Mouse (Mus musculus): Measurements from ENCODE around the gene Thtpa. TPM values are rescaled to one million over a fixed set of nuclear protein-coding genes. Genes with fewer than 3 reads are reported as not detected.

Thtpa gene
- total RNA-seq (2021) = 10 to 100 TPM; 13.2 to 17.5 TPM
- long read RNA-seq, experiment 1, transcript Thtpa-201 (2 exons, 2,830 nt) = major isoform, 17 of 21 reads
- long read RNA-seq, experiment 1, partial matches to known transcripts = 0 of 21 reads
- long read RNA-seq, experiment 1, other reads (novel, unspliced or antisense) = 4 of 21 reads
- long read RNA-seq, experiment 2, transcript Thtpa-201 (2 exons, 2,830 nt) = major isoform, 19 of 21 reads
- long read RNA-seq, experiment 2, partial matches to known transcripts = 0 of 21 reads
- long read RNA-seq, experiment 2, other reads (novel, unspliced or antisense) = 2 of 21 reads

DNA sequence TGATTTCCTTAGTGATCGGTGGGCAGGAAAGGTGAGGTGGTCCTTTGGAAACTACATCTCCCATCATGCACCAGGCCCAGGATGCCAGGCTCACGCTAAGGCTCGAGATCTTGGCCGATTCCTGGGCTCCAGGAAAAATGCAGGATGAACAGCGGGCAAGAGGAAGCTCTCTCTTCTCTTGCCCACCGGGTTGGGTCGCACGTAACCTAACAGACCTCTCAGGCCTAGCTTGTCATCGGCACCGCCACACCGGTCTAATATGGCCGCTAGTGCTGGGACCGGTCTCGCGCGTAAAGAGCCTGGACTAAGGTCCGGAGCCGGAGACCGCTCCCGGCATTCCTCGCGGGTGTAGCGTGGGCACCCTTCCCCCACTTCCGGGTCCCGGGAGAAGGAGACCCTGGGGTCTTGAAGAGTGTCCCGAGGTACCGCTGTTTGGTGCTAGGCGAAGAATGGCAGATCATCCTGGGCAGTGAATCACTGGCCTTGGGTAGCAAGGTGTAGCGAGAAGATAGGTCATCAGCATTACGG, at the start of gene Thtpa:
Thtpa (plus strand) TSS at position 81 of the 528 bp plus-strand sequence.
- peak; percentile 87 for DNase-seq

DNA sequence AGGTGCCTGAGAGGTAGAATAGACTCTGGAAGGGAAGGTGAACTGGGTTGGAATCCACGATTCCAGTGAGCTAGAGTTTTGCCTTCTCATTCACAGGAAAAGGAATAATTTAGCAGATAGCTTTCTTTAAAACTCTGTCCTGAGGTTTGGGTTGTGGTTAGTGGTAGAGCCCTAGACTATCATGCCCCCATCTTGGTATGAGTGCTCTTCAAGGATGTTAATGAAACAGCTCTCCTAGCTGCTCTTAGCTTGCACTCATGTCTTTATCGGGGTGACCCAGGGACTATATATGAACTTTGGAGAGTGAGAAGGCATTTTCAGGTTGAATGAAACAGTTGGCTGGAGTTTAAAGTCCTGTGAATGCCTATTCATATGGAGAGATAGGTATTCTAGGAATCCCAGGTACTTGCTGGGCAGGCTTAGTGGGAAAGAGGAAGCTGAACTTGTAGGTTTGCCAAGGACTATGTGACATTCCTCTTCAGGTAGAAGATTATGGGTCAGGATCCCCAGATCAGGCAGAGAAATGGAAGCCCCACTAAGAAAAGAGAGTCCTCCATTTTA, 46.5 kb upstream of the Thtpa start:
- no peak for DNase-seq

DNA sequence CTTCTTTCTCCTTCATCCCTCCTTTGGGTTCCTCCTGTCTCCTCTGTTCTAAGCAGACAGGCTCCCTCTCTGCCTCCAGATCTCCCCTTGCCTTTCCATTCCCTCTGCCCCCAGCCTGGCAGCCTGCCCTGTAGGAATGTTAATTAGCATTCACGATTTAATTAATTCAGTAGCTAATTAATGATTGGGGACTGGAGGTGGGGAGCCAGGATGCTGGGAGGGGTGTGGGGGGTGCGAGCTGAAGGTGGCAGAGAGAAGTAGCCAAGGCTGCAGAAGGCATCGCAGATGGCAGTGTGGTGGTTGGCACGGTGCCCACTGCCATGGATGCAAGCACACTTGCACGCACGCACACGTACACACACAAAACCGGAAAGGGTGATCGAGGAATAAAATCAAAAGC, 42.1 kb upstream of the Thtpa start:
- peak; percentile 27 for DNase-seq

DNA sequence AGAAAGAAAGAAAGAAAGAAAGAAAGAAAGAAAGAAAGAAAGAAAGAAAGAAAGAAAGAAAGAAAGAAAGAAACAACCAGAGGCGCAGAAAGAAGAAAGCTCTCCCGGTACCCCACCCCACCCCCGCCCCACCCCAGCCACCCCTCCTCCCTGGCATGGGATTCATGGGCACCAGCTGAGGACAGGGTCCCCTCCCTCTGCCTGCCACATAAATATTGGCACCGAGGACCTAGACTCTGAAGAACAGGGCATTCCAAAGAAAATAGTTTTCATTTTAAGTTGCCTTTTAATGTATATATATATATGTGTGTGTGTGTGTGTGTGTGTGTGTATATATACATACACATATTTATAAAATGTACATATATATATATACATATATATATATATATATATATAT, 41.5 kb upstream of the Thtpa start:
- DNase-seq = no peak

DNA sequence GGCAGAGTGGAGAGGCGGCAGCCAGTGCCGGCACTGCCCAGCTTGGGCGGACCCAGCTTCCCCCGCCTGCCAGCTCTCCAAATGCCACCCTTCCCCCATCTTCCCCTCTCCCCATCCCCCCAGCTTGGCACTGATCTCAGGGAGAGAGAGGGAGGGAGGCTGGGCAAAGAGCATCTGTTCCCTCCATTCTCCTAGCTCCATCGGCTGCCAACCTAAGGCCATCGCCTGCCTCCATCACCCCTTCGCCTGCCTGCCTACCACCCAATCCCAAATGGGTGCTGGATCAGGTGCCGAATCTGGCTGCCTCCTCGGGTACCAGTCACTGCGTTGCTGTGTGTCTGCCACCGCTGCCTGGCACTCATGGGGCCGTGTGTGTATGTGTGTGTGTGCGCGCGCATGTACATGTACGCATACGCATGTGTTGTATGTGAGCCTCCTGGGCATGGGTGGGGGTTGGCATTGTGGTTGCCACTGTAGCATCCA, 40.8 kb upstream of the Thtpa start:
- DNase-seq = no peak

DNA sequence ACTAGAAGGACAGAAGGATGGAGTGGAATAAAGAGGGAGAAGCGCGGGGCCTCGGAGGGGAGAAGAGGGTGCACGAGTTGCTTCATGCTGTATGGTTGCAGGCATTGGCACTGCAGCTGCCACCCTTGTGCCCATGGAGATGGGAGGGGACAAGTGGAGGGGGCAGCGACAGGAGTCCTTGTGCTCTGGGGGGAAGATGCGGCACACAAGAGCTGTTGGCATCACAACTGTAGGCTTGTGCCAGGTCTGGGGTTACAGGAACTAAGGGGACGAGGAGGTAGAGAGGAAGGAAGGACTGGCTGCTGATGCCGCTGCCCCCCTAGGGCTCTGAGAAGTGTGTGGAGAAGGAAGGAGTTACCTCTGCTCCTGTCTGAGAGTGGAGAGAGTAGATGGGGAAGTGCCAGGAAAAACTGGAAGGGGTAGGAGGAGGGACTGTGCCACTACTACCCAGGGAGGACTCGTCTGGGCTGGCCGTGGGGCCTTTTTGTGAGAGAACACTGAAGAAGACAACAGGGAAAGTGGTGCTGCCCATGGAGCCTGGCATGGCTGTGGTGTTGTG, 40.3 kb upstream of the Thtpa start:
- DNase-seq = no peak

DNA sequence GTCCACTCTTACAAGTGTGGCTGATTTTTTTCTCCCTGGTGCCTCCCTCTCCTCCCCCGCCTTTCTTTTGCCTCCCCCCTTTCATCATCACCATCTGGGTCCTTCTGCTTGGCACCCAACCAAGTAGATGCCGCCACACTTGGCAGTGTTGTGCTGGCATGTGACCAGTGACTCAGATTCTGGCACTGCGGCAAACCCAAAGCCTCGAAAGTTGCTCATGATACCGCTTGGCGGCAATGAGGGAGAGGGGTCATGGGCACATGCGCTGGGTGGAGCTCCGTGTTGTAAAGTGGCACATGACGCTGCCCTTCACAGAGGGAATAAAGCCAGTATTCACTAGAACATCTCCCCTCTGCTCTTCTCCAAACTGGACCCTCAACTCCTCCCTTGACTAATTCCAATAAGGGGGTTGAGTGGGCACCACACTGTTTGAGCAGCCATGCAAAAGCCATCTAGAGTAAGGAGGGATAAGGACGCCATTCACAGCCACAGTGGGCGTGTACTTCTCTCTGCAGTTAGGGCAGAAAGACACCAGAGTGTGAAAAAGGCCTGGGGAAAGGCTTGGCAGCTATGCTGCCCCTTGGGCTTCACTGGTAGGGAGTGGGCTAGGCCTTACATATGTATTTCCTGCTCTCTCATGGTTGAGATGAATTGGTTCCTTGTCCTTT, 39.3 kb upstream of the Thtpa start:
- peak; percentile 90 for DNase-seq

DNA sequence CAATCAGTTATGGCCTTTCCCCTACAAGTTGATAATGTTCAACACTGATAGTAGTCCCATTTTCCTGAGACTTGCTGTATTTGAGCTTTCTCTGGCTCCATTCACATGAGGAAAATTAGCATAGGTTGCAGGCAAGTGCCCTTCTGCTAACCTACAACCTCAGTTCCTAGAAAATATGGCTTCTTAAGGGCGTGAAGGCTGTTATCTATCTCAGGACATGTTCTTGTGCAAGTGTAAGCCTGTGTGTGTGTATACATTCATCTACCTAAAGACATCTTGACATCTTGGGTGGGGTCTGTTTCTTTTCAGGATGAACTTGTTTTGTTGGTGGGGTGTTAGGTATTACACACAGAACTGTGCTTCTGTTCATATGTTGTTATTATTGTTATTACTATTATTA, 35.6 kb upstream of the Thtpa start:
- DNase-seq = no peak

DNA sequence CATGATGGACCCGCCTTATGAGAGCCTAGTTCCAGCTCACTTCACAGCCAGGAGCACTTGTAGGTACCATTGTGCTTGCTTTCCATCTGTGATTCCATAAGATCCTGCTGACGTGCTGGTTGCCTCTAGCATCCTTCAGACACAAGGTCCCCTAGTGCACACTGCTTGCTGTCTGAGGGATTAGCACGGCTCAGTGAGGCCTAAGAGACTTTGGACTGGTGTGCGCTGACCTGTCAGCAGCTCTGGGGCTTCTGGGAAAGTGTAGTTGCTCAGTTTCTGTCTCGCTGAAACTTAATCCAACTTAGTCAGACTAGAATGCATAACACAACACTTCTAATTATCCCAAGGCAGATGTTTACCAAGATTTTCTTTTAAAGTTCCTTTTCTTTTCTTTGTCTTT, 34.7 kb upstream of the Thtpa start:
- DNase-seq = no peak

DNA sequence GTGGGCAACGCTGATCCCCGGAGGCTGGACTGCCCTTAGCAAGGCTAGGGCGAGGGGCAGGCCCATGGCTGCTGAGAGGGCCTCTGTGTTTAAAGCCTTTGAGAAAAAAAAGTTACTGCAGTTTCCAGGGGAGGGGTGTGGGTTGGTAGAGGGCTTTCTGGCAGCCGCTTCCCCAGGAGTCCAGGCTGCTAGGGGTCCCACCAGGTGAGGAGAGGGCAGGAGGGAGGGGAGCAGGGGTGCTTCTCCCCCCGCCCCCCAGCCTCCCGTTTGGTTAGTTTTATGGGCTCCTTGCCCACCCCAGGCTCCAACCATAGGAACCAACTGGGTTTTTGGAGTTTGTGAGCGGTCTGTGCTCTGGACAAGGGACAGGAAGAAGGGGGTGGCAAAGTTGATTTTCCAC, 32.7 kb upstream of the Thtpa start:
- no peak for DNase-seq

DNA sequence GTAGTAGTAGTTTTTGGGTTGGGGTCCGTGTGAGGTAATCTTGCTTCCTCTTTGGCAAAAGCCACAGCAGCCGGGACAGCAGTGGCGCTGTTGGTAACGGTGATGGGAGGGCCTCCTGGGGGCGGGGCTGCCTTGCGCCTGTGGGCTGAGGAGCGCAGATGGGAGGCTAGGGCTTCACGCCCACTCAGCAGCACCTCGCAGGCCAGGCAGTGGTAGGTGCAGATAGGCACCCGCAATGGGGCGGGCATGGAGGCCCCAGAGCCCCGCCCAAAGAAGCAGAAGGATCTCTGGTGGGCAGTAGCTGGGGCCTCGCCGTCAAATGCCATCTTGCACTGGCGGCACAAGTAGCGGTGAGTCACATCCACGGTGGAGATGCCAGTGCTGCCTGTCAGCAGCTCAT, 32.0 kb upstream of the Thtpa start:
- DNase-seq = peak; percentile 33

DNA sequence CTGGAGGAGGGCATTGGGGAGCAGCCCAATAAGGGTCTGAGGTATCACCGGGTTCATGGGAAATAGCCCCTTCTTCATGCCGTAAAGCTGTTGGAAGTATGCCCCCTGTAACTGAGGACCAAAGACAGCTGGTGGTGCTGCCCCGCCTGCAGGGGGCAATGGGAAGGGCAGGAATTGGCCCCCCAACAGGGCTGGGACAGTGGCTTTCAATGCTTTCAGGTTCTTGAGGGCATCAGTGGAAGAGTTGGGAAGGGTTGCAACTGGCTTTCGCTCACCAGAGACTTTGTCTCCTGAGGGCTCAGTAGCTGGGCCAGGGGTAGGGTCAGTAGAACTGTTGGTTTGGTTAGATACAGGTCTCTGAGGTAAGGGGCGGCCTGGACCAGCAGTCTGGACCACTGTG, 31.5 kb upstream of the Thtpa start:
- DNase-seq = no peak

DNA sequence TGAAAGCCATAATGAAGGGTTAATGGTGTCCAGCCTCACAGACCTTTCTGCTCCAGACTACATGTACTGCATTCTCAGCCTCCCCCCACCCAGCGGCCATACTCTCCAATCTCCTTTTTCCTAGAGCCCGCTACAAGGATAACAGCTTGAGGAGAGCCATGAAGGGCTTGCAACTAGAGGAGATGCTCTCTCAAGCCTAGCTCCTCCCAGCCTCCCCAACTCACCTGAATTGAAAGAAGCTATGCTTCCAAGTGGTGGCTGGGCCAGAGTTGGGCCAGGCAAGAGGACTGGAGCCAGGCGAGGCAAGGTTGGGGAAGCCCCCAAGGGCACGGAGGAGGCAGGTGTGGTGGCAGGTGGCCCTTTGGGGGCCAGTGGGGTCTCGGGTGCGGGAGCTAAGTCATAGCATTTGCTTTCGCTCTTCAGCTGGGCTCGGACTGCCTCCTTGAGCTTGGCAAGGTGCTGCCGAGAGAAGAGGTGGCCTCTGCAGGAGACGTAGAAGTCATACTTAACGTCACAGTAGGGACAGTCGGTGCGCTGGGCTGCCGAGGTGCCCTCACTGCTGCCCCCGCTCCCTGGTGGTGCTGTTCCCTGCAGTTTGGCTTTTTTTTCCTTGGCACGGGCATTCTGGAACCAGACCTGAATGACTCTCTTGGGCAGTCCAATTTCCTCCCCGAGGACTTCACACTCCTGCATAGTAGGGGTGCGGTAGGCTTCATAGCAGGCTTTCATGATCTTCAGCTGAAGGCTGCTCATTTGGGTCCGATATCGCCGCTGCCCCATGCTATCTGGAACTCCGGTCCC, 30.8 kb upstream of the Thtpa start:
- DNase-seq = peak; percentile 46

DNA sequence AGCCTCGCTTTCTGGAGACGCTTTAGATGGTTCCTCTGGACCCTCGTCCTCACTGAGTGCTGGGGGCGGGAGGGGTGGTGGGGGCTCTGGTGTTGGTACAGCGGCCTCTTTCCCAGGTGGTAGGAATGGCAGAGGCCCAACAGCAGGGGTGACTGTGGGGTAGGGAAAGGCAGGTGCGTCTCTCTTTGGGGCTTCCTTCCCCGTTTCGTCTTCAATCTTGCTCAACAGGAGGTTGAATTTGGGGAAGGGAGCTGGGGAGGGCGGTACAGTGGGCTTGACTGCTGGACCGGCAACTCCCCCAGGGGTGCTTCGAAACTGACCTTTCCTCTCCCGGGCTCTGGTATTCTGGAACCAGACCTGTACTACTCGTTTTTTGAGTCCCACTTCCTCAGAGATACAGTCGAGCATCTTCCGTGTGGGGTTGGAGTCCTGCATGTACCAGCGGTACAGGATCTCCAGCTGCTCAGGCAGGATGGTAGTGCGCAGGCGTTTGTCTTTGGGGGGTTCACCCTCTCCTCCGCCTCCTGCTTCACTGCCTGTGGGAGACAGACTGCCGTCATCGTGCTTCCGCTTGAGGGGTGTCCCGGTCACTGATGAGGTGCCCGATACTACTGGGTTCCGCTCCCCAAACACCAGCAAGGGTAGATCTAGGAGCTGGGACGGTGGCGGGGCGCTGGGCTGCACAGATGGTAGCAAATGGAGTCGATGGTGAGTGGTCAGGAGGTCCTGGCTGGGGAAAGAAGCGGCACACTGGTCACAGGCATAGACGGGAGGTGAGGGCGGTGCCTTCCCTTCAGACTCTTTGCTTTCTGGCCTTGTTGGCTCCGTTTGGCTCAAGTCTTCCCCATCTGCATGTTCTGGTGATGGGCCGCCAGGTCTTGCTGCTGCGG, 29.9 kb upstream of the Thtpa start:
- no peak for DNase-seq

DNA sequence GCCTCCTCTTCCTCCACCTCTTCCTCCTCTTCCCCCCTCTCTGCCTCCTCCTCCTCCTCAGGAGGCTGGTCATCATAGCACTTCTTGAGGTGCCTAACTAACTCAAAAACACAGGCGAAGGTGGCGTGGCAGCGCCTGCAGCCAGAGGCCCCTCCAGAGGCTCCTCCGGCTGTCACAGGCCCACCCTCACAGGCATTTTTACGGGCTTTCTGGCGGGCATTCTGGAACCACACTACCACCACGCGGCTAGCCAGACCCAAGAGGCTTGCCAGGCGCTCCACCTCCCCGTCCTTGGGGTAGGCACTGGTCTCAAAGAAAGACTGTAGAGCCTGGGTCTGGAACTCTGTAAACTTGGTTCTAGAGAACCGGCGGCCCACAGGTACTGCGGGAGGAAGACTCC, 29.2 kb upstream of the Thtpa start:
- no peak for DNase-seq

DNA sequence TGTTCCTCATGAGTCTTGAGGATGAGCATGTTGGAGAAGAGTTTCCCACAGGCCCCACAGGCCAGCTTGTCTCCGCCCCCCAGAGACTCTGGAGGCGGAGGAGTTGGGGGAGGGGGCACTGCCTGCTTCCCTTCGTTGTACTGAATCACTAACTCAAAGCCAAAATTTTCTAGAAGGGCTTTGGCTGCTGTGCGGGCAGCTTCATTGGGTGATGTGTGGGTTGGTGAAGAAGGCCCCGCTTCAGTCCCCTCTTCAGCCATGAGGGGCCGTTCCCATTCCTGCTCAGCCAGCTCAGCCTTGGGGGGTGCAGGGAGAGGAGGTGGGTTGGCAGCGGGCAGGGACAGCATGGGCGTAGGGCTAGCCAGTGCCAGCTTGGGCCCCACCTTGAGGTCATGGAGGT, 28.5 kb upstream of the Thtpa start:
- no peak for DNase-seq

DNA sequence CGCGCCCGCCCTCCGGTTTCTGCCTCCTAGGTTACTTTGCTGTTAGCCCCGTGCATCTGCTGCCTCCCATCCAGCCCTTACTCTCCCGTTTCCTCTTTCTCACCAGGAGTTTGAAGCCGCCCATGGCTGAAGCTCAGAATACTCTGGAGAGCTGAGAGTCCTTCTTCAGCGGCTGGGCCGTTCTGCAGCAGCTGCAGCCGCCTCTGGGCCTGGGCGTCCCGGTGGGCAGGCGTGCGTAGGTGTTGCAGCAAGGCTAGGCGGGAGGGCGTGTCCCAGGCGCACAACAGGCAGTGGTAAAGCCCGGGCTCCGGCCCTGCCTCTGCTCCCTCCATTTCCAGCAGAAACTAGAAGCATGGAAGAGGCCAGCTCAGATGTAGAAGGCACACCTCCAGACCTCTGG, 22.8 kb upstream of the Thtpa start:
- no peak for DNase-seq

DNA sequence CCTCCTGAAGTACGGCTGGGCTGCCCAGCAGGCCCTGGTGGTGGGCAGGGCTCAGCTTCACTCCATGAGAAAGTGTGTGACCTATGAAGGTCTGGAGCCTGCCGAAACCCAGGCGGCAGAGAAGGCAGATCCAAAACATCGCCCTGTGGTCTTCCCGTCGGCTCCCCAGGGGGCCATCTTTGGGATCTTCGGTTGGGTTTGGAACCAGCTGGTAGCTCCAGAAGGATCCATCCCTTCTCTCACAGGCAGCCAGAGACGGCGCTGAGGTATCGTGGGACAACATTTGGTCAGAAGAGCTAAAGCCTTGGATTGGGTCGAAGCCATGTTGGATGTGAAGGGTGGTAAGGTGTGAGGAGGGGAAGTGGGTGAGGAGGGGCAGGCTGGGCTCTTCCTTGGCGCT, 20.2 kb upstream of the Thtpa start:
- DNase-seq = no peak

DNA sequence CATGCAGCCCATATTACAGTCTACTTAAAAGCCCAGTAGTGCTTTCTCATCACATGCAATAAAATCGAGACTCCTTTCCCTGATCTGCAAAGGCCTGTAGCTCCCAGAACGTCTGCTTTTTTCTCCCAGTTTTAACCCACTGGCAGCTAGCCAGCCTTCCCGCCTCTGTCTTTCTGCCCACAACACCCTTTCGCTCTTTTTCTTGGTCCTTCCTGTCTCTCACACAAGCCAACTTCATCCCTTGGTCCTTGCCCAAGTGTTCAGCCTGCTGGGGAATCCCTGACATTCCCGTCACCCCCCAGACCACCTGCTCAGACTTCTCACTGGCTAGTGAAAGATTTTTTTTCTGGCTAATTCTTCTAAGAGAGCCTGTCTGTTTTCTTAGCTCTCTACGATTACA, 18.4 kb upstream of the Thtpa start:
- DNase-seq = no peak

DNA sequence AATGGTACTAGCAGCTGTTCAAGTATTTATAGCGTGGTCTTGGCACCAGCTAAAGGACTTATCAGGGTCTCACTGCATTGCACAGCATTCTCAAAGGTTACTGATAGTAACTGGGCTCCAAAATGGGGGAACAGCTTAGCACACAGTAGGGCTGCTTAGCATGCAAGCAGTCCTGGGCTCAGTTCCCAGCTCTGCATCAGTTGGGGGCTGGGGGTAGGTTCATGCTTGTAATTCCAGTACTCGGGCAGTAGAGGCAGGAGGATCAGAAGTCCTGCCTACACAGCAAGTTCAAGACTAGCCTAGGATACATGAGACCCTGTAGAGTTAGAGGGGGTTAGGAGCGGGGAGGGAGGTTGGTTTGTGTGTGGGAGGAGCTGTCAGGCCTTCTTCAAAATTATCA, 17.6 kb upstream of the Thtpa start:
- DNase-seq = no peak

Measured in adrenal gland, postnatal 10 days (tissue).